12 mouse cellular contexts compared by ENCODE assay signal in the genomic region with DNA sequence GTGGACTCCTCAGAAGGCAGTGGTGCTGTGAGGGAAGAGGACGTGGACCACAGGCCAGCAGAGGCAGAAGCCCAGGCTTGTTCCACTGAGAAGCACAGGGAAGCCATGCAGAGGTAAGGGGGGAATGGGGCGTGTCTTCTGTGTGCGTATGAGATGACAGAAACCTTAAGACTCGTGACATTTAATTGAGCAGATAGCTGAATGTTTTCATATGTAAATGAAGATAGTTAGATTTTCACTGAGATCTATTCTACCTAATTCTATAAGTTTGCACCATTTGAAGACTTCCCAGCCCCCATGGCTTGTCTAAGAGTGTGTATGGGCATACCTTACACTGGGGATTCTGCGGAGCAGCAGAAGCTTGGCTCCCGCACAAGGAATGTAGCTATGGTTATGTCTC. TPM values are rescaled to one million over a fixed set of nuclear protein-coding genes. Genes with fewer than 3 reads are reported as not detected.
"Had no signal": no experiment of that assay in that cellular context is flagged by ENCODE, and none has a peak within 500 bp of the region (broad histone marks: within the 10 kb centered on the region; RNA-seq: fewer than 3 reads in every experiment).

No protein-coding gene starts in this region.

- H3K27me3 ChIP-seq: midbrain, embryonic 12.5 days; neural tube, embryonic 13.5 days; neural tube, embryonic 15.5 days; stomach, embryonic 15.5 days had no signal

- H3K27ac ChIP-seq: midbrain, embryonic 10.5 days; midbrain, embryonic 12.5 days; neural tube, embryonic 13.5 days; neural tube, embryonic 15.5 days; stomach, embryonic 15.5 days; stomach, postnatal 0 days had no signal

- DNase-seq: lung, adult 18-20 months; right cerebral cortex, postnatal 14 days; thymus, adult 2 months; thymus, postnatal 25 days had no signal

- H3K4me3 ChIP-seq: midbrain, embryonic 10.5 days; midbrain, embryonic 12.5 days; myocyte; neural tube, embryonic 13.5 days; neural tube, embryonic 15.5 days; stomach, embryonic 15.5 days had no signal

RNA-seq across cellular contexts. Expression of gene Cfap77, which starts 10.9 kb away (rescaled TPM):
- total RNA-seq: megakaryocyte, adult 5-6 weeks had no signal
- polyA plus RNA-seq: neural tube, embryonic 13.5 days had no signal
